8 mouse cellular contexts compared by ENCODE assay signal in the genomic region with DNA sequence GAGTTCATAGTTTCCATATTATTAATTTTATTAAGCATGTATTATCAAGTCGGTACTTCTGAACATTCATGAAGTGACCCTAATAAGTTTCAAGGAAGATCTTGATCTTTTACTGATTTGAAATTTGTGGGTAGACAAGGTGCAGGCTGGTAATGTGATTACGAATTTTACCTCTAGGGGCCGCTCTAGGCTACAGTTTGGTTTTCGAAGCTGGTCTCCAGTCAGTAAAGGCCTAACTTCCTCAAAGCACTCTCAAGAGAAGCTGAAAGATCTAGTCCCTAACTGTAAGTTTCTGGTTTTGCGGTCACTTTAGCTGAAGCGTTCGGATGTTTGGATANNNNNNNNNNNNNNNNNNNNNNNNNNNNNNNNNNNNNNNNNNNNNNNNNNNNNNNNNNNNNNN.
DNase-seq lines count a peak whose midpoint lies in the region; ATAC-seq lines count a peak whose summit lies in the region.

No protein-coding gene starts in this region.

- no peak overlapping the region for H3K9ac ChIP-seq in forebrain, embryonic 16.5 days (replicated peaks; ENCODE audit: low read depth, low read length)

- no peaks in the 10 kb centered on the region for H3K36me3 ChIP-seq in forebrain, embryonic 16.5 days (ENCODE audit: control insufficient read depth, insufficient read depth)
- no peaks in the 10 kb centered on the region for H3K36me3 ChIP-seq in splenic B cell, adult 2 months (ENCODE audit: control insufficient read depth, insufficient read depth, low read length, poor library complexity, severe bottlenecking)

- no peaks in the 10 kb centered on the region for H3K4me1 ChIP-seq in forebrain, embryonic 16.5 days (replicated peaks; ENCODE audit: control insufficient read depth, insufficient read depth, low read length)

- intact Hi-C loops in heart, postnatal 25 days (cut with DNase I), result loop anchor here (5.0 kb wide), 1 partner anchor 397 kb away; no protein-coding TSS in a partner anchor

- 22% methylated on average over 7 of the region's 7 CpGs for WGBS in forebrain, embryonic 16.5 days

- no peak overlapping the region for H3K4me3 ChIP-seq in forebrain, embryonic 16.5 days (replicated peaks; ENCODE audit: low read length)

- no peak overlapping the region for H3K4me2 ChIP-seq in forebrain, embryonic 16.5 days (ENCODE audit: low read length)

- no peaks in the 10 kb centered on the region for H3K27me3 ChIP-seq in forebrain, embryonic 16.5 days (replicated peaks; ENCODE audit: control insufficient read depth, insufficient read depth, low read length)
- no peaks in the 10 kb centered on the region for H3K27me3 ChIP-seq in splenic B cell, adult 2 months (ENCODE audit: control insufficient read depth, insufficient read depth, low read length, poor library complexity, severe bottlenecking)

- ATAC-seq in forebrain, embryonic 16.5 days, result peak; percentile 76; the same call in 1 of the 2 replicates

- H3K27ac ChIP-seq in forebrain, embryonic 16.5 days (ENCODE audit: low read length), result no peak overlapping the region

- DNase-seq in heart, adult 8-10 months (ENCODE audit: low spot score), result peak; percentile 11
- no peak for DNase-seq in heart, postnatal 25 days (ENCODE audit: low spot score)
- peak; percentile 17 to 18 for DNase-seq in B cell, adult 2 months
- peak; percentile 10 for DNase-seq in c-Kit-positive CD71-positive TER-119-positive erythroid progenitor cells, embryonic 14.5 days (ENCODE audit: low spot score)
- DNase-seq in layer of hippocampus, adult 11-12 months (ENCODE audit: low spot score), result peak; percentile 75
- DNase-seq in lung, postnatal 14 days, result peak; percentile 52
- peak; percentile 29 for DNase-seq in splenic B cell, adult 2 months (ENCODE audit: low read depth, low spot score)

- no peaks in the 10 kb centered on the region for H3K9me3 ChIP-seq in forebrain, embryonic 16.5 days (ENCODE audit: control insufficient read depth, low read length)
